Mouse (Mus musculus) lung, embryonic 16.5 days (tissue): ENCODE results near the gene Rpap3. TPM values are rescaled to one million over a fixed set of nuclear protein-coding genes. Genes with fewer than 3 reads are reported as not detected.

ENCODE experiments used
- ATAC-seq: fragments of 200-750 bp; cut with Nextera tagmentation; 2 replicates; pipeline ENCODE4 v1.8.0; 2017; ENCODE audit warnings: low read depth, mild to moderate bottlenecking, moderate library complexity
- H3K27ac ChIP-seq: fragments of 300-500 bp; sonication (generic); 2 replicates; pipeline ENCODE4 v1.5.1; 2014; ENCODE audit warnings: mild to moderate bottlenecking, control low read depth, low read length
- H3K27me3 ChIP-seq: fragments of 300-500 bp; sonication (generic); 2 replicates; pipeline ENCODE4 v1.6.1; 2014; ENCODE audit warnings: low read depth, low read length, mixed read lengths; ENCODE audit not compliant: control insufficient read depth, insufficient read depth
- H3K36me3 ChIP-seq: fragments of 300-500 bp; sonication (generic); 2 replicates; pipeline ENCODE4 v1.6.1; 2014; ENCODE audit warnings: low read length; ENCODE audit not compliant: control insufficient read depth, insufficient read depth
- H3K4me1 ChIP-seq: fragments of 300-500 bp; sonication (generic); replicated peaks from 2 replicates; pipeline ENCODE4 v1.6.1; 2014; ENCODE audit warnings: low read length, mixed read lengths; ENCODE audit not compliant: control insufficient read depth, insufficient read depth
- H3K4me2 ChIP-seq: fragments of 300-500 bp; sonication (generic); 2 replicates; pipeline ENCODE4 v1.6.1; 2014; ENCODE audit warnings: low read depth, low read length, control low read depth
- H3K4me3 ChIP-seq: fragments of 300-500 bp; sonication (generic); 2 replicates; pipeline ENCODE4 v1.5.1; 2014; ENCODE audit warnings: mild to moderate bottlenecking, low read length, control low read depth
- H3K9ac ChIP-seq: fragments of 300-500 bp; sonication (generic); 2 replicates; pipeline ENCODE4 v1.6.1; 2014; ENCODE audit warnings: low read length, control low read depth
- H3K9me3 ChIP-seq: fragments of 300-500 bp; sonication (generic); 2 replicates; pipeline ENCODE4 v1.6.1; 2016; ENCODE audit warnings: low read length; ENCODE audit not compliant: control insufficient read depth
- whole genome bisulfite sequencing: fragments of 180-500 bp; shearing (Covaris S2); extraction: QIAGEN DNeasy Blood & Tissue Kit; methylation state at CpG from one replicate; pipeline ENCODE4 v1.1.7; 2014; 5-methylcytosine and 5-hydroxymethylcytosine counted together
- polyA plus RNA-seq: library from polyadenylated mRNA; unstranded; fragments of >200 nt; fragmentation: Nextera tagmentation; extraction: Ambion mirVana; gene quantifications from 2 replicates; pipeline ENCODE4 v1.2.1, GENCODE M21; 2015

Rpap3 gene
- polyA plus RNA-seq, 1 experiment from 2014 or later: 25.2 TPM

GRCm38 (mm10) chr15:97684118-97684517 is 21.5 kb downstream of the Rpap3 start:
- H3K27me3 ChIP-seq: no peaks in the 10 kb centered on the region
- H3K4me2 ChIP-seq: no peak overlapping the region
- H3K4me1 ChIP-seq: no peaks in the 10 kb centered on the region
- H3K27ac ChIP-seq: no peak overlapping the region
- WGBS: 92% methylated on average over 9 of the region's 9 CpGs
- H3K9me3 ChIP-seq: no peaks in the 10 kb centered on the region
- H3K9ac ChIP-seq: no peak overlapping the region
- peaks cover 47% of the 10 kb centered on the region for H3K36me3 ChIP-seq
- no peak overlapping the region for H3K4me3 ChIP-seq
- no peak for ATAC-seq

- no peak overlapping the region for H3K4me2 ChIP-seq
- no peaks in the 10 kb centered on the region for H3K9me3 ChIP-seq
- H3K9ac ChIP-seq: no peak overlapping the region
- no peaks in the 10 kb centered on the region for H3K27me3 ChIP-seq
- no peak for ATAC-seq
- H3K4me3 ChIP-seq: no peak overlapping the region
- H3K36me3 ChIP-seq: peaks cover 52% of the 10 kb centered on the region
- H3K4me1 ChIP-seq: no peaks in the 10 kb centered on the region
- H3K27ac ChIP-seq: no peak overlapping the region
- WGBS: 85% methylated on average over 8 of the region's 8 CpGs
Observed at GRCm38 (mm10) chr15:97682053-97682452, 23.6 kb downstream of the Rpap3 start.

- no peaks in the 10 kb centered on the region for H3K4me1 ChIP-seq
- no peak overlapping the region for H3K9ac ChIP-seq
- H3K4me3 ChIP-seq: no peak overlapping the region
- peaks cover 47% of the 10 kb centered on the region for H3K36me3 ChIP-seq
- no peaks in the 10 kb centered on the region for H3K9me3 ChIP-seq
- no peak for ATAC-seq
- 79% methylated on average over 18 of the region's 18 CpGs for WGBS
- no peaks in the 10 kb centered on the region for H3K27me3 ChIP-seq
- no peak overlapping the region for H3K27ac ChIP-seq
- H3K4me2 ChIP-seq: no peak overlapping the region
Observed at GRCm38 (mm10) chr15:97679991-97680681, 25.5 kb downstream of the Rpap3 start.

GRCm38 (mm10) chr15:97677341-97677740 is 28.3 kb downstream of the Rpap3 start:
- Histone ChIP-seq H3K4me2 (no peak overlapping the region), H3K27ac (no peak overlapping the region), H3K27me3 (no peaks in the 10 kb centered on the region), H3K4me1 (no peaks in the 10 kb centered on the region), H3K36me3 (peaks cover 48% of the 10 kb centered on the region), H3K4me3 (no peak overlapping the region), H3K9me3 (no peaks in the 10 kb centered on the region), H3K9ac (no peak overlapping the region)
- ATAC-seq: no peak
- WGBS: 87% methylated on average over 3 of the region's 3 CpGs

- Histone ChIP-seq H3K9me3 (no peaks in the 10 kb centered on the region), H3K4me3 (no peak overlapping the region), H3K4me1 (no peaks in the 10 kb centered on the region), H3K27ac (no peak overlapping the region), H3K27me3 (no peaks in the 10 kb centered on the region), H3K9ac (no peak overlapping the region), H3K4me2 (no peak overlapping the region), H3K36me3 (peaks cover 40% of the 10 kb centered on the region)
- WGBS: 89% methylated on average over 13 of the region's 13 CpGs
- ATAC-seq: no peak
Observed at GRCm38 (mm10) chr15:97675927-97676326, 29.7 kb downstream of the Rpap3 start.

GRCm38 (mm10) chr15:97674423-97674822 is 31.2 kb downstream of the Rpap3 start:
- Histone ChIP-seq H3K4me2 (no peak overlapping the region), H3K36me3 (peaks cover 36% of the 10 kb centered on the region), H3K27me3 (no peaks in the 10 kb centered on the region), H3K27ac (no peak overlapping the region), H3K9ac (no peak overlapping the region), H3K4me1 (no peaks in the 10 kb centered on the region), H3K9me3 (no peaks in the 10 kb centered on the region), H3K4me3 (no peak overlapping the region)
- WGBS: 87% methylated on average over 4 of the region's 4 CpGs
- no peak for ATAC-seq

GRCm38 (mm10) chr15:97673256-97674000 is 32.2 kb downstream of the Rpap3 start:
- no peak overlapping the region for H3K27ac ChIP-seq
- H3K9ac ChIP-seq: no peak overlapping the region
- no peaks in the 10 kb centered on the region for H3K27me3 ChIP-seq
- no peaks in the 10 kb centered on the region for H3K9me3 ChIP-seq
- no peaks in the 10 kb centered on the region for H3K4me1 ChIP-seq
- no peak overlapping the region for H3K4me2 ChIP-seq
- 87% methylated on average over 7 of the region's 7 CpGs for WGBS
- H3K4me3 ChIP-seq: no peak overlapping the region
- peaks cover 35% of the 10 kb centered on the region for H3K36me3 ChIP-seq
- no peak for ATAC-seq

- Histone ChIP-seq H3K4me1 (0 out of 2 replicates have a peak, but pooled peaks cover 2% of the 10 kb centered on the region), H3K9ac (no peak overlapping the region), H3K4me3 (no peak overlapping the region), H3K4me2 (no peak overlapping the region), H3K36me3 (peaks cover 25% of the 10 kb centered on the region), H3K27ac (no peak overlapping the region), H3K27me3 (no peaks in the 10 kb centered on the region), H3K9me3 (no peaks in the 10 kb centered on the region)
- ATAC-seq: peak; percentile 27; the same call in 1 of the 2 replicates
- WGBS: 66% methylated on average over 9 of the region's 9 CpGs
Observed at GRCm38 (mm10) chr15:97672211-97672765, 33.3 kb downstream of the Rpap3 start.

- Histone ChIP-seq H3K9ac (no peak overlapping the region), H3K4me3 (no peak overlapping the region), H3K9me3 (no peaks in the 10 kb centered on the region), H3K27ac (no peak overlapping the region), H3K36me3 (peaks cover 13% of the 10 kb centered on the region), H3K4me1 (0 out of 2 replicates have a peak, but pooled peaks cover 2% of the 10 kb centered on the region), H3K27me3 (no peaks in the 10 kb centered on the region), H3K4me2 (no peak overlapping the region)
- ATAC-seq: no peak
- 76% methylated on average over 6 of the region's 6 CpGs for WGBS
Observed at GRCm38 (mm10) chr15:97670554-97670953, 35.1 kb downstream of the Rpap3 start.
